Mouse (Mus musculus): ENCODE data around the gene Klhl20.
"Not testable (repeated sequence)": the region's sequence is repeated elsewhere in the genome, so short reads cannot be mapped to it uniquely, and the experiment has no call there.

GRCm38 (mm10) chr1:161145611-161146010 lies 14.3 kb upstream of the Klhl20 start:
- TF ChIP-seq POLR2A (IDR thresholded peaks at IDR 0.05; ENCODE audit: control insufficient read depth, extremely low read depth, insufficient read depth, low read length, poor library complexity); CTCF (IDR thresholded peaks at IDR 0.05; ENCODE audit: borderline replicate concordance, control insufficient read depth, extremely low read depth, insufficient read depth, low read length, poor library complexity): not testable (repeated sequence)

Data from thymus, adult 2 months (tissue).